Mouse (Mus musculus) erythroblast, embryonic 14.5 days (primary cell): ENCODE data around the gene Gm15085.
"Not testable (repeated sequence)": the region's sequence is repeated elsewhere in the genome, so short reads cannot be mapped to it uniquely, and the experiment has no call there.

Experiments used
- GATA1 ChIP-seq: IDR thresholded peaks from 2 replicates; pipeline ENCODE4 v1.6.1; 2012; ENCODE audit warnings: low read length, inconsistent platforms, mixed read lengths
- TAL1 ChIP-seq: IDR thresholded peaks from 3 replicates; pipeline ENCODE4 v1.6.1; 2012; ENCODE audit warnings: low read length, inconsistent platforms, mixed read lengths

GRCm38 (mm10) chrX:149447317-149447716 is at the start of gene Gm15085:
- TF ChIP-seq GATA1, TAL1: not testable (repeated sequence)
